Mouse (Mus musculus) heart, postnatal 0 days (tissue): ENCODE results near the gene Aox2.

ENCODE experiments used
- CTCF ChIP-seq: IDR thresholded peaks from 2 replicates; pipeline ENCODE4 v1.5.1; 2016; ENCODE audit warnings: antibody characterized with exemption, control low read depth, low read depth
- EP300 ChIP-seq: IDR thresholded peaks from 2 replicates; pipeline ENCODE4 v1.6.1; 2016; ENCODE audit warnings: antibody characterized with exemption, low read depth

GRCm38 (mm10) chr1:58296278-58296677 lies 18.2 kb downstream of the Aox2 start:
- TF ChIP-seq CTCF (peak; percentile 87), EP300 (no peak)
